8 mouse cellular contexts compared by ENCODE assay signal in the genomic region with DNA sequence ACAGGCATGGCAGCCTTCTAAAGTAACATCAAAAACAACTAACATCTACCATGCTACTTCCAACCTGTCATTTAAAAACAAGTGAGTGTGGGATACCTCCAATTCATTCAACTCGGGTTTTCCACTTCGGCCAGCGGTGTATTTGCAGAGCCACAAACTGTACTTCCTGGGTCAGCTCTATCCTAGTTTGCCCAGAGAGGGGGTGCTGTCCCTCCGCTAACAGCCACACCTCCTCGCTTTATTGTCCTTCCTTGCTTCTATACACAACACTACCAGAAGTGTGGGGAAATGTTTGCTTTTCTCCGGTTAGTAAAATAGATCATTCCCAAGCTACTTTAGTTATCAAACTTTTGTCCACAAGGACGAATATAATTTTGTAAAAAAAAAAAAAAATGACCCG. TPM values are rescaled to one million over a fixed set of nuclear protein-coding genes. Genes with fewer than 3 reads are reported as not detected.
DNase-seq lines count a peak whose midpoint lies in the region; ATAC-seq and TF ChIP-seq lines count a peak whose summit lies in the region.

No protein-coding gene starts in this region.

- ATAC-seq in embryonic facial prominence, embryonic 14.5 days (ENCODE audit: low read depth) = no peak; the same call in 1 of the 2 replicates
- ATAC-seq in limb, embryonic 13.5 days (ENCODE audit: low FRiP score, low read depth) = no peak
- no peak for ATAC-seq in CD4-positive, CD25-positive, alpha-beta regulatory T cell, adult 4 months

- DNase-seq in left cerebral cortex, adult 2 months (ENCODE audit: extremely low spot score in 1 of 2, low spot score in 2 of 2) = no peak
- DNase-seq in left cerebral cortex, adult 11 months (ENCODE audit: low spot score) = no peak
- DNase-seq in embryonic facial prominence, embryonic 14.5 days (ENCODE audit: low spot score) = no peak
- DNase-seq in spleen, postnatal 10 days (ENCODE audit: low spot score in 2 of 2) = no peak
- no peak for DNase-seq in gastrocnemius, postnatal 14 days

- 13% methylated on average over 8 of the region's 8 CpGs for WGBS in embryonic facial prominence, embryonic 14.5 days
- WGBS in limb, embryonic 13.5 days = 13% methylated on average over 8 of the region's 8 CpGs
- 4% methylated on average over 8 of the region's 8 CpGs for WGBS in small intestine, adult 2 months

- no peaks in the 10 kb centered on the region for H3K27me3 ChIP-seq in embryonic facial prominence, embryonic 14.5 days (replicated peaks; ENCODE audit: control insufficient read depth, insufficient read depth, low read length)
- H3K27me3 ChIP-seq in limb, embryonic 13.5 days = no peaks in the 10 kb centered on the region
- no peaks in the 10 kb centered on the region for H3K27me3 ChIP-seq in small intestine, adult 2 months (ENCODE audit: control insufficient read depth, insufficient read depth, low read length)

- no peak overlapping the region for H3K27ac ChIP-seq in left cerebral cortex, adult 2 months
- H3K27ac ChIP-seq in embryonic facial prominence, embryonic 14.5 days (replicated peaks; ENCODE audit: low read depth, low read length) = no peak overlapping the region; the same call in 1 of the 2 replicates
- H3K27ac ChIP-seq in limb, embryonic 13.5 days = no peak overlapping the region
- no peak overlapping the region; the same call in 1 of the 2 replicates for H3K27ac ChIP-seq in small intestine, adult 2 months (ENCODE audit: insufficient read depth, low read depth, low read length)

- intact Hi-C loops in left cerebral cortex, adult 2 months (cut with DNase I) = loop anchor here (1.0 to 10.0 kb wide), 3 partner anchors 104 to 824 kb away; partner anchors contain the start of genes Dop1a and Ibtk
- intact Hi-C loops in gastrocnemius, postnatal 14 days (cut with DNase I; ENCODE audit: low total_unique reads) = no loop called here

- H3K36me3 ChIP-seq in embryonic facial prominence, embryonic 14.5 days (ENCODE audit: control insufficient read depth, insufficient read depth, low read length) = peaks cover 33% of the 10 kb centered on the region
- H3K36me3 ChIP-seq in limb, embryonic 13.5 days = peaks cover 31% of the 10 kb centered on the region
- H3K36me3 ChIP-seq in small intestine, adult 2 months (ENCODE audit: control insufficient read depth, insufficient read depth, low read length) = peaks cover 15% of the 10 kb centered on the region

- H3K4me3 ChIP-seq in left cerebral cortex, adult 2 months = peak overlapping the region; percentile 96
- peak overlapping the region; percentile 81 for H3K4me3 ChIP-seq in embryonic facial prominence, embryonic 14.5 days (ENCODE audit: low read depth, low read length)
- peak overlapping the region; percentile 78 for H3K4me3 ChIP-seq in limb, embryonic 13.5 days
- peak overlapping the region; percentile 43 for H3K4me3 ChIP-seq in small intestine, adult 2 months (ENCODE audit: low read depth, low read length)

- H3K4me1 ChIP-seq in embryonic facial prominence, embryonic 14.5 days (ENCODE audit: control insufficient read depth, insufficient read depth, low read length) = peaks cover 15% of the 10 kb centered on the region
- peaks cover 18% of the 10 kb centered on the region for H3K4me1 ChIP-seq in limb, embryonic 13.5 days
- H3K4me1 ChIP-seq in small intestine, adult 2 months (ENCODE audit: control insufficient read depth, insufficient read depth, insufficient read length, low read length) = peaks cover 13% of the 10 kb centered on the region

- no peaks in the 10 kb centered on the region for H3K9me3 ChIP-seq in embryonic facial prominence, embryonic 14.5 days (ENCODE audit: control insufficient read depth, low read length)
- H3K9me3 ChIP-seq in limb, embryonic 13.5 days = no peaks in the 10 kb centered on the region

- TF ChIP-seq CTCF in left cerebral cortex, adult 2 months (IDR thresholded peaks at IDR 0.05) = no peak
- no peak for TF ChIP-seq CTCF in small intestine, adult 2 months (IDR thresholded peaks at IDR 0.05; ENCODE audit: extremely low read depth, insufficient read length, insufficient replicate concordance, low read depth, low read length)

- peak overlapping the region; percentile 99 for H3K4me2 ChIP-seq in embryonic facial prominence, embryonic 14.5 days (ENCODE audit: low read depth, low read length)
- peak overlapping the region; percentile 99 for H3K4me2 ChIP-seq in limb, embryonic 13.5 days (replicated peaks)

- peak overlapping the region; percentile 82 for H3K9ac ChIP-seq in embryonic facial prominence, embryonic 14.5 days (ENCODE audit: low read depth, low read length)
- peak overlapping the region; percentile 79 for H3K9ac ChIP-seq in limb, embryonic 13.5 days

- TF ChIP-seq POLR2A in small intestine, adult 2 months (IDR thresholded peaks at IDR 0.05; ENCODE audit: low read depth, low read length) = no peak

RNA-seq across cellular contexts. Expression of gene Pgm3, which starts 0.7 kb away (rescaled TPM):
- total RNA-seq in left cerebral cortex, adult 2 months (2021) = 10 to 100 TPM; 16.5 to 17.7 TPM
- polyA plus RNA-seq in embryonic facial prominence, embryonic 14.5 days (2014; fragmentation: Nextera tagmentation; extraction: Ambion mirVana) = 38.9 and 39.5 TPM in 2 replicates
- 42.0 and 42.2 TPM in 2 replicates for polyA plus RNA-seq in limb, embryonic 13.5 days (2015; fragmentation: Nextera tagmentation; extraction: Ambion mirVana)
- polyA plus RNA-seq in small intestine, adult 2 months (2012; rRNA removed) = 2.5 and 6.4 TPM in 2 replicates
- 10 to 100 TPM; 17.0 to 24.9 TPM for polyA plus RNA-seq in CD4-positive, CD25-positive, alpha-beta regulatory T cell, adult 4 months (2017; shearing (Covaris generic))
- total RNA-seq in gastrocnemius, postnatal 14 days (2021) = 1 to 10 TPM; 5.7 to 6.4 TPM

RNA-seq across cellular contexts. Expression of gene Rwdd2a, which starts 0.8 kb away (rescaled TPM):
- total RNA-seq in left cerebral cortex, adult 2 months (2021) = 10 to 100 TPM; 24.0 to 25.5 TPM
- 3.6 and 4.7 TPM in 2 replicates for polyA plus RNA-seq in embryonic facial prominence, embryonic 14.5 days (2014; fragmentation: Nextera tagmentation; extraction: Ambion mirVana)
- polyA plus RNA-seq in limb, embryonic 13.5 days (2015; fragmentation: Nextera tagmentation; extraction: Ambion mirVana) = 2.5 and 2.7 TPM in 2 replicates
- 1.0 and 1.1 TPM in 2 replicates for polyA plus RNA-seq in small intestine, adult 2 months (2012; rRNA removed)
- polyA plus RNA-seq in CD4-positive, CD25-positive, alpha-beta regulatory T cell, adult 4 months (2017; shearing (Covaris generic)) = 1 to 10 TPM; 4.6 to 5.5 TPM
- total RNA-seq in gastrocnemius, postnatal 14 days (2021) = under 1 TPM; 0.55 to 0.59 TPM

Comparison
In these comparisons a context has a peak if more than half of its experiments do, and no peak if none do; other contexts are left out.
1. H3K4me3 ChIP-seq: peak in every context shown above with its lines; median percentile 96 in left cerebral cortex, adult 2 months; 81 in embryonic facial prominence, embryonic 14.5 days; 78 in limb, embryonic 13.5 days; 43 in small intestine, adult 2 months.